Mouse (Mus musculus) fibroblast of lung, adult 2 months (primary cell): ENCODE measurements around the gene Scml4.

Experiments
- DNase-seq: peaks from one replicate; pipeline ENCODE4 v3.0.0-alpha.2; 2011; ENCODE audit warnings: low read depth

Scml4 gene

DNA sequence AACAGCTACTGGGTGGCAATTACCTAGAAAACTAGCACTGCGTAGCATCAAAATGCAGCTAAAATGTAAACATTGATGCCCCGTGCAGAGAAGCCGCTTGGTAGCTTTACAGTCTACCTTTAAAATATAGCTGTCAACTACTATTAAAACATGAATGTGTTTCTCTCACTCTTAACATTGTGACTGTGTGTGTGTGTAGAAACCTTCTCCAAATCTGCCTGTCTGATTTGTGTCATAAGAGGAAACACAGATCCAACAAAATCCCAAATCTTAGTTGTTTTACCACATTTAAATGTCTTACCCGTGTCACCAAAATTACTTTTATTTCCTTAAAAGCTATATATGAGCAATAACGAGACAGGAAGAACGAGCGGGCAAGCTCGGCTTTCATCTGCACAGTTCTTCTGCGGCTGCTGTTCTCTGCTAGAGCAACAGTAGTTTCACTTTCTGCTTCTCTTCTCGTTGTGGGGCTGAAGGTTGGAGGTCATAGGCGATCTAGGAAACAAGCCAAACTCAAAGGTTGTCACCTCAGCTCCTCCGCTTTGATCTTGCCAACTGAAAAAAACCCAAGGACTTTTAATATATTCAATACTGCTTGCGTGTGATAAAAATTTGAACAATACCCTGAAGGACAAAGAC lies 2.1 kb downstream of the Scml4 start:
- DNase-seq = no peak

DNA sequence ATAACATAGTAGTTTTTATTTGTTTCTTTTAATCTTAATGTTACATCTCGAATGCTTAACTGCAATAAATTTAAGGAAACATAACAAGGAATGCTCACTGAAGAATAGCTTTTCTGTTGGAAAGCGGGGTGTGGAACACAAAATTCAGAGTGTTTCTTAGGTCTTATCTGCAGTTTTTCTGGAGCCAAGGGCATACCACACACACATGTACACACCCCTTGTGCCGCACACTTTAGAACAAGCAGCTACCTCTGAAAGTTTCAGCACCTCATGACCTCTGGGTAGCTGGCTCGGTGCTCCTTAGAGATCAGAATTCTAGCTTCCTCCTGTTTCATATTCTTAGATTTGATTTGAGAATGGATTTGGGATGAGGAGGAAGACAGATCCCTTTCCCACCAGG lies 2.6 kb downstream of the Scml4 start:
- DNase-seq = no peak

DNA sequence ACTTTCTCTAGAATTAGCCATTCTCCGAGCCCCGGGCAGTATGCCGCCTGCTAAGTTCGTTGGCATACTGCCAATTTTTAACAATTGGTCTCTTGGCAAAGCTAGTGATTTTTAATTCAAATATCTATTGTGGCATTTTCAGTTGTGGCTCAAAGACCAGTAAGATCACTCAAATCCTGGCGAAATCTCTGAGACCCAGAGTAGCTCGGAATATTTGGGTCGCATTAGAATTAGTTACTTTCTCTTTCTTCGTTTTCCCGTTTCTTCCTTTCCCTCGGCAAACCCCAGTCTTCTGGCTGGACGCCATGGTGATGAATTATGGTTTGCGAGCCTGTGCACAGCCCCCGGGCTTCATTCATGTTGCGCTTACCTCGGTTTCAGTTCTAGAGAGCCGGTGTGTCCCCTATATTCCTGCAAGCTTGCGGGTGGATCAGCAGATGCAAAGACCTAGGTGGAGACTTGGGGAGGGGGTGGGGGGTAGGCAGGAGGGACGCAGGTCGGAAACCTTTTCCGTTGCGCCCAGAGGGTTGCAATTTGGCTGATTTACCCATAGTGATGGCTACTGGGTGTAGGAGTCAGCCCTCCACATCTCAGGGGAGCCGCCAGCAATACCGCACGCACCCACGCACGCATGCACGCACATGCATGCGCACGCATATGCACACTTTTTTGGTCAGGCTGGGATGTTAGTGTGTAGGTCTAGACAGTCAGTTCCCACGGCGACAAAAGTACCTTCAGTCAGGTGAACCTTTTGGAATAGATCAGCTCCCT lies 3.6 kb downstream of the Scml4 start:
- DNase-seq = no peak

DNA sequence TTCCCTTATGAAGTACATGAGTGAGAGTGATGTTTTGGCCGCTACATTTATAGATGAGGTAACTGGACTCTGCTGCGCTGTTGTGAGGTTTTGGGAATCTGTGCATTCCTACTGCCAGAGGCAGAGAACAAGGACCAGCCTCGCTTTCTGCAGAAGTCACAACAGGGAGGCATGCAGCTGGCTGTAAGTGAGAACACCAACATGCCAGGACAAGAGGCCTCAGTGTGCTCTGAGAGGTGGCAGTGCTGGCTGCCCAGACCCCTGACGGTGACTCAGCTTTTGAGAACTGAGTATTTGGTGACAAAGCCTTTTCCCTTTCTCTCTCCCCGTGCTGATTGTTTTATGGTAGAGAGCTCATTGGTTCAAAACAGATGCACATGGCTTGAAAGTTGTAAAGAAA lies 4.5 kb downstream of the Scml4 start:
- DNase-seq = no peak

DNA sequence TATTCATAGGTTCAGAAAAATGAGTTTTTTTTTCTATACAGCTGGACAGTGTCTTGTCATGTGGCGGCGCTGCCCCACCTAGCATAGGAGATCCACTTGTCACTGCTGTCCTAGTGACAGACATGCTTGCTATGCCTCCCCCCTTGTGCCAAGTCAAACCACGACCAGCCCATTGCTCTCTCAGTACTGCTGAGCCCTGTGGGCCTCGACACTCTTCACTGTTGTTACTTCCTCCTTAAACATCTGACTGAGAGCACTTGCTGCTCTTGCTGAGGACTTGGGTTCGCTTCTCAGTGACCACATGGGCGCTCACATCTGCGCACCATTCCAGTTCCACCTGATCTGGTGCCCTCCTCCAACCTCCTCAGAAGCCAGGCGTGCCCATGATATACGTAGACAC lies 8.2 kb downstream of the Scml4 start:
- DNase-seq = no peak

DNA sequence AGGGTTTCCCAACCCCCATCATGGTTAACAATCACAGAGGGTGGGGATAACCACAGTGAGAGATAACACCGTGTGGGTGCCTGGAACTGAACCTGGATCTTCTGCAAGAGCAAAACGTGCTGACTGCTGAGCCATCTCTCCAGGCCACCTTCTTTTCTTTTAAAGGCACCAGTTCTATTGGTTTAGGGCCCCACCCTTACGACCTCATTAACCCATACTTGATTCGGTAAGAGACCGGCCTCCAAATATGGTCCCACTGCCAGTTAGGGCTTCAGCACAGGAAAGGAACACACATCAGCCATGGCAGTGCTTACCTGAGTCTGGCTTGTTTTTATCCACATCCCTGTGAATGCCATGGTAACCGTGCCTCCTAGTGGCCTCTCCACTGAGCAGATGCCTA lies 9.3 kb downstream of the Scml4 start:
- DNase-seq = no peak

DNA sequence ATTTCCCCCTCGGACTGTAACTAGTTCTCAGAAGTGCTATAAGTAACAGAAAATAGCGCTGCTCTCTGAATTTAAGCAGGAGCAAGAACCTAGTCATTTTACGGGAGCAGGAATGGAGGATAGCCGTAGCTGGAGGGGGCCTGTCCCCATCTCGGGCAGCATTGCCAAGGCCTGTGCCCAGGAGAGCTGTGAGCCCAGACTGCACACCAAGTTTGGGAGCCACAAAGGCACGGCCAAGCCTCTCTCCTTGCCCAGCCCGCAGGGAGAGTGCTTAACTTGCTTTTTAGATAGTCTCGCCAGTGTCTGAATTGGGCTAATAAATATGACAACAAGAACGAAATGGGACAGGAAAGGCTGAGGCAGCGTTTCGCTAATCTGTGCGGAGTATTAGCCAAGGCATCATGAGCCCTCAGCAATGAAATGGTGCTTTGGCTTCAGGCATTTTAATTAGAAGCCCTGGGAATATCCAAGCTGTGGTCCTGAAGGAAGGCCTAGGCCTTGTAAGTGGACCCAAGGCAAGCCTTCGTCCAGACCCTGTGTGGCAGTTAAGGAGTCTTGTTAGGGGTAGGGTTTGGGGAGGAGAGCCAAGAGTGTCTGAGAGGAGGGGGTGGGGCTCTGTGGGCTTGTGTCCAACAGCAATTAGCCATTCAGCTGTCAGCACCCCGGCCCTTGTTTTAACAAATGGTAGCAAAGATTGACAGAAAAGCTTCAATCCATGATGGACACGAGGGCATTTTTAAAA lies 12.3 kb downstream of the Scml4 start:
- DNase-seq = no peak

DNA sequence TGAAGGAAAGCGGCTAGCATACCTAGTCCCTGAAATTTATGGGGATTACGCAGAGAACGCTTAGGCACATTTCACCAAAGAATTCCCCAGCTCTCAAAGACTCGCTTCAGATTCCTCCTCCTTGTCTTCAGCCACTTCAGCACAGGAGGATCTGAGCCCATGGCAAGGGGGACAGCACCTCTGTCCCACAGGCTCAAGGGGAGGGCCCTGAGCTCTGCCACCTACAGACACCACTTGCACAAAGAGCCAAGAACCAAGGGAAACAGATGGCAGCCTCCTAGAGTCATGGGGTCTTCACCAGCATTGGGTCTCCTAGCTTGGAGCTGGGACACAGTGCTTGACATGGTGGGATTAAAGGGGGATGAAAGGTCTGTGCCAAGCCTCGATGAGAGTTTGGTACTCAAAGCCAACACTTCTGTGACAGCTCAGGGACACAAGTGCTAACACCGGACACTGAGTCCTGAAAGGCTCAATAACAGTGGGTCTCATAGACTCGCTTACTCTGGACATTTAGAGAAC lies 13.0 kb downstream of the Scml4 start:
- no peak for DNase-seq

DNA sequence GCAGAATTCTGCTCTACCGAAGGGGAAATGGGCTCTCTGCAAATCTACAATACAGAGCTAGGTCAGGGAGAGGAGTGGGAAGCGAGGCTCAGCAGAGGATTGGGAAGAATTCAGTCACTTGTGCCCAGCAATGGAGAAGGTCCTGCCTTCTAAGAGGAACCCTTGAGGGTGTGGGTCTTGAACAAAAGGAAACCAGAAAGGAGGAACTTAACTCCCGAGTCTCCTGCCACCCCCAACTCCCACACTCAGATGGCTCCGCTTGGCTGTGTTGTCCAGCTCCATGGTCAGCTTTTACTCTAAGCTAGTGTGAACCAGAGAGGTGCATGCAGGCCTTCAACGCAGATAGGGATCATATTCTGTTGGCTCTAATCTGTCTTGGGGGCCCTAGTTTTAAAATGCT lies 16.0 kb downstream of the Scml4 start:
- DNase-seq = no peak

DNA sequence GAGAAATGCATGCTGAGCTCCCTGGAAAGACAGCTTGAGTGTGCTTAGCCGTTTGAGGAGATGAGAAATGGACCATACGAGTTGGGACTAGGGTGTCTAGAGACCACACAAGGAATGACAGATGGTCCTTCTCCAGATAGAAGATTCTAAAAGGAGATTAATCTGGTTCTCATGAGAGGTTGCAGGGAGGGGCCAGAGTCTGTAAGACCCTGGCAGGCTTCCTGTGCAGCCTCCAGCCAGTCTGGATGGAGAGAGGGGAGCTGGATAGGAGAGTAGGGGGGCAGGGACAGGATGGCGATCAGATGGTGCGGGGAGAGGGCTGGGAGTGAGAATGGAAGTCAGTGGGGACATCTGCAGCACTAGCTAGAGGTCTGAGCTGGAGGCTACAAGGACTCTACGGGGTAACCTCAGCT lies 19.1 kb downstream of the Scml4 start:
- no peak for DNase-seq

DNA sequence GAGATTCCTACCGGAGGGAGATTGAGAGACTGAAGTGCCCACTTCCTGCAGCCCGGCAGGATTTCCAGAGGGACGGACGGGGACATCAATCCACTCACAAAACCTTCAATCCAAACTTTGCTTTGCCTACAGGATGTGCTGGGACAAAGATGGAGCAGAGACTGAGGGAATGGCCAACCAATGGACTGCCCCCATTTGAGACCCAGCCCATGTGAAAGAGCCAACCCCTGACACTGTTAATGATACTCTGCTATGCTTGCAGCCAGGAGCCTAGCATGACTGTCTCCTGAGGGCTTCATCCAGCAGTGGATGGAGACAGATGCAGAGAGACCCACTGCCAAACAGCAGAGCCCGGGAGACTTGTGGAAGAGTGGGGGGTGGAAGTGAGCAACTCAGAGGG lies 19.5 kb downstream of the Scml4 start:
- no peak for DNase-seq

DNA sequence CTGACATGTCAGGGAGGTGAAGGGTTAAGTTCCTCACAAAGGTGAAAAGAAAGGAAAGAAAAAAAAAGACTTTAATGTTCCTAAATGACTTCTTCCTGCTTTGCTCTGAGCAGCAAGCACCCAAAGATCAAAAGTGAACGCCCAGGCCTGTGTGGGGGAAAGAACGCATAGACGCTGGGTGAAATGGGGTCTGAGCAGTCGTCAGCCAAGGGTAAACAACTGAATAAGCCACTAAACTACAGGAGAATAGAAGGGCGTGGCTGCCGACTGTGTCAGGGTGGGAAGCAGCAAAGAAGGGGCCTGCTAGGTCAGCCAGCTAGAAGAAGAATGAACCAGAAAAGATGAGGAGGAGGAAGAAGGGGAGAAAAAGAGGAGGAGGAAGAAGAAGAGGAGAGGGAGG lies 26.9 kb downstream of the Scml4 start:
- DNase-seq = no peak

DNA sequence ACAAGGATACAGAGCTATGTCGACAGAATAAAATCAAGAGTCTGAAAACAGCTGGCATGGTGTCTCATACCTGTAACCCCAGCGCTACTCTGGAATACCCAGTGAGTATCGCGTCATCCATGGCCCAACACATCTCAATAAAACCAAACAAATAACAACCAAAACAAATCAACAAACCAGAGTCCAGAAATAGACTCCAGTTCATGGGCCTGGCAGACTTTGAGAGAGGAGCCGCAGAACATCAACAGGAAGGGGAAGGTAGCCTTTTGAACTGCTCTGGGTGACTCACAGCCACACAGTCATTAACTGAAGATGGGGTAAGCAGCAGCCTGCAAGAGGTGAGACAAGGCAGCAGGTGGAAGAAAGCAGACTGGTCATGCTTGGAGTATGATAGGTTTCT lies 28.1 kb downstream of the Scml4 start:
- no peak for DNase-seq

DNA sequence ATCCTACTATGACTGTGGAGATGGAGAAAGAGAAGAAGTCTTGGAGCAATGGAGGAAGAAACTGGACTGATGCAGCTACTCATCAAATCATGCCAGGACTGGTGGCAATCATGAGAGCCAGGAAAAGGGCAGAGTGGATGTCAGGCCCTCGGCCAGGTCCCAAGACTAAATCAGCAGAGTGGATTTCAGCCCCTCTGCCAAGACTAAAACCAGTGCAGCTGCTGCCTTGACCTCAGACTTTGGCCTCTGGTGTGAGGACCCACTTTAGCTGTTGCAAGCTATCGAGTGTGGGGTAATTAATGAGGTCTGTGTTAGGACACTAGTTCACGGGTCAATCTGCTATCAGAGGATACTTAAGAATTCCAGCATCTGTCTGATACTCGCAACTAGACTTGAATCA lies 30.2 kb downstream of the Scml4 start:
- no peak for DNase-seq

DNA sequence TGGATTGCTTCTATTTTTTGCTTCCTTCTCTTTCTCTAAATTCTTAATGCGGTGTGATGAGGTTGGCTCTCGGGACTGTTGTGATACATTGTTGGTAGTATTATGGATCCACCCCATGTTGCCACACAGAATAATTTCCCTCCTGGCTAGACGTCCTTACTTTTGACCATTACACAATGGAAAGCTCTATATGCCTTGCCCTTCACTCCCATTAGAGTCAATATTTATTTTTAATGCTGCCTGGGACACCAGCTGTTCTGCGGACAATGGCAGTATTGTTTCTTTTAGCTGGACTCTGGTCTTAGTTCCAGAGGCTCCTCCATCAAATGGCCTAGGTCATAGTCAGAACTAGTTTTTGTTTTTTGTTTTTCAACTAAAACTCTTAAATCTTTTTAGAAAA lies 32.1 kb downstream of the Scml4 start:
- no peak for DNase-seq

DNA sequence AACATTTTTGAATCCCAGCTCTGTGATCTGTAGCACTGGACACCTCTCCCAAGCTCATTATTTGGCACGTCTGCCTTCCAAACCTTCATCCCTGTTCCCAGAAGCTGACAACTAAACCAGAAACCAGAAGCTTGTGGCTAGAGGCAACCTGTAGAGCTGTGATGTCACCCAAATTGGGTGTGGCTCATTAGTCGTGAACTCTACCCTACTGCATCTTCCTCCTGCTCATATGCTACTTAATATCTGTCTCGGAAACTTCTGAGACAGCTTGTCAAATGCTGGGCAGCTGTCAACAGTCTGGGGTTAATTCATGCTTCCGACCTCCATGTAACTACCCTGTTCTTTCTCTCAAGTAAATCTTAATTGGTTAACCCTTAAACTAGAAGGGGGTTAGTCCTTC lies 32.8 kb downstream of the Scml4 start:
- no peak for DNase-seq

DNA sequence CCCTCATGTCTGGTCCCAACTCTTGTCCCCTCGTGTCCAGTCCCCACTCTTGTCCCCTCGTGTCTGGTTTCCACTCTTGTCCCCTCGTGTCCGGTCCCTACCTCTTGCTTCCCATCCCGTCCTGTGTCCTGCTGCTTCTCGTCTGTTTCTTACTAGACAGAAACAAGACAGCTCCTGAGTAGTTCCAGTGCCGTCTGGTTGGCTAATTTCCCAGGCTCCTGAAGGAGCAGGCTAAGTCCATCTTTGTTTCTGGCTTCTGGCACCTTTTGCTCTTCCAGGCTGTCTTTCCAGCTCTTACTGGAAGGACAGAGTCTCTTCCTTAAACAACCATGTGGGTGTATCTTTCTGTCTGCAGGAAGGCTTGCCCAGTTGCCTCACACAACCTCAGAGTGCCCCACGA lies 33.7 kb downstream of the Scml4 start:
- no peak for DNase-seq

DNA sequence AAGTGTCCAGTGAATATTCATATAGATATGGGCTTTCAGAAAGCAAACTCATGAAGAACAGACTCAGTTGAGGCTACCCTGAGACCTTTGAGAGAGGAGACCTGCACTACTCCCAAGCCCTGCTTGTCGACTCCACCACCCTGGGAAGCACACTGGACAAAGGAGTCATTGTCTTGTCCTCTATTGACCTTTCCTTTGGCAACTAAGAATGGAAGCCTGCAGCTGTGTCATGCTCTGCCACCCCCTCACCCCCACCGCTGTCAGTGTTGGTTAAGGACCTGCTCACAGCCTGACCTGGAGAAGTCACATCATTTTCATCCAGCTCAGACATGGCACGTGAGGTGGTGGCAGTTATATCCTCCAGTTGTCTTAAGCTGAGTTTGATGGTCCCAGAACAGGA lies 34.1 kb downstream of the Scml4 start:
- no peak for DNase-seq

DNA sequence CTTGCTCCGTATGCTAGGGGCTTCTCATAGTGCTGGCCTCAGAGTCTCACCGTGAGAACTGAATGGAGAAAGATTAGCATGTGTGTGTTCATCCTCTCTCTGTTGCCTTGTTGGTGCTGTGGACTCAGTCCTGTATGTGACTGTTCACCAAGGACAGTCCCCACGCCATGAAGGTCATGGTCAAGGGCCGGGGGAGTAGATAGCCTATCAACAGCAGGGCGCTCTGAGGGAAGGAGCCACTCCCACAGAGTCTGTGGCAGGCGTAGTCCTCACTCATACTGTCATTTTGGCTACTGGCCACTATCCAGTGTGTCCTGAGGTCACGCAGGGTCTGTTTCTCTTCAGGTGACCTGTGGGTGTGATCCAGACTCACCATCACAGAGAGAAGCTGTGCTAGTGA lies 34.5 kb downstream of the Scml4 start:
- no peak for DNase-seq

DNA sequence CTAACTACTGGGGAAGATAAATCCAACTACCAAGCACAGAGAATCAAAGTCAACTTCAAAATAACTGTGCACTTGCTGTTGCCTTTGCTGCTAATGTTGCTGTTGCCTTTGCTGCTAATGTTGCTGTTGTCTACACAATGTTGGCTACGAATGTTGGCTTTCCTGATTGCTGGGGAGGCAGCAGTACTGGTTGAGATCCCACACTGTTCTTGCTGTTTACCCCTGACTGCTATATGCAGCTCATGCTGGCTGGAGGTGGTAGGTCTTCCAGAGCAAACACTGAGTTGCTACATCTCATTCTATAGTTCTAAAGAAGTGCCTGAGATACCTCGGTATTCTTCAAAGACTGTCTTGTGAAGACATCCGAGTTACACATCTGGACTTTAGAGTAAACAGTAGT lies 36.5 kb downstream of the Scml4 start:
- DNase-seq = no peak

DNA sequence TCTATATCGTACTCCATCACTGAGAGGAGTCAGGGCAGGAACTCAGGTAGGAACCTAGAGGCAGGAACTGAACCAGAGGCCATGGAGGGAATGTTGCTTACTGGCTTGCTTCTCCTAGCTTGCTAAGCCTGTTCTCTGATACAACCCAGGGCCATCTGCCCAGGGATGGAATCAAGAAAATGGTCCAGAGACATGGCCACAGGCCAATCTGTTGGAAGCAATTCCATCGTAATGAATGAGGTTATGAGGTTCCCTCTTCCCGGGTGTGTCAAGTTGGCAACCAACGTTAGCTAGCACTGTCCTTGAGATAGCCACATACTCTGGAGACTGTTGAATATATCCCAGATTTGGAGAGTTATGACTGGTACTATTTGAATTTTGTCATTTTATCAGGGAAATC lies 37.0 kb downstream of the Scml4 start:
- DNase-seq = no peak

DNA sequence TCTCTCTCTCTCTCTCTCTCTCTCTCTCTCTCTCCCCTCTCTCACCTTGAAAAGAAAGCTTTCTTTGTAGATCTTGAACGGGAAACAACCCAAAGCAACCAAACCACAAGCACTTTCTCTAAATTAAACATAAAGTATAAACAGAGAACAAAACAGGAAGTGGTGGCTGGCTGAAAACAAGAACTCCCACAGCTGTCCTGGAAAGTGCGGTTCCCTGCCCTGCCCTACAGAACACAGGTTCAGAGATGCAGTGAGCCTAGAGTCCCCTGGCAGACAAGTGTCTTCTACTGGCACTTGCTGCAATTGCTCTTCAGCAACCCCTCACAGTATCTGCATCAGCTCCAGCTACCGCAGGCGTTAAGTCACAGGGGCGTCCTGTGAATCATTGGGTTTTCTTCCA lies 37.5 kb downstream of the Scml4 start:
- no peak for DNase-seq

DNA sequence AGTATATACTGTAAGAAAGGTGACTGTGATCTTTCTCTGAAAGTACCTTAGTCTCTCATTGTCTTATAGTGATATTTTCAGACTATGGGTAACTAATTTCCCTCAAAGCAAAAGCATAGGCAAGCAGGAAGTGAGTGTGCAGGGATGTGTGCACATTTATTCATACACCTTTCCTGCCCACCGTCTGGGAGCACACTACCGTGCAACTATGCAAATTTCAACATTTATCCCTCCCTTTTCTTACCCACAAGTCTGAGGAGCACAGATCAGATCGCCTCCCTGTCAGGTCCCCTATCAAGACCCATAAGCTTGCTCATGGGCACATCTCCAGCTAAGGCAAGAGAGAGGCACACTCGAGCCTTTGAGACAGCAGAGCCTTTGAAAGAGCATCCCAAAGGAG lies 41.2 kb downstream of the Scml4 start:
- DNase-seq = no peak
